ENCODE assay signal across 14 mouse cellular contexts in the genomic region with DNA sequence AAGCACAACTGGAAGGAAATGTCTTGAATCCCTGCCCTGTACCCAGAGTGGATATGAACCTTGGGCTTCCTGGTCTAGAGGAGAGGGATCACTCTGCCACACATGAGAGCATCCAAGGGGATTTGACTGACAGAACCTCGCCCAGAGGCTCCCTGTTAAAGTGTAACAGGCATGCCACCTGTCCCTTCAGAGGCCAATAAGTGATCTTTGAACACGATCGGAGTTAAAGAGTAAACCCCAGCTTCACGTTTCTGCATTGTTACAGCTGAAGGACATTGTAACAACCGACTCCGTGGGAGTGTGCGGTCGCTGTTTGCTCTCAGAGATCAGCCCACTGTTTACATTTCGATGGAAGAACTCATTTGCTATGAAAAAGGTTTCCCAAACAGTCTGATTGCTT. TPM values are rescaled to one million over a fixed set of nuclear protein-coding genes. Genes with fewer than 3 reads are reported as not detected.
DNase-seq lines count a peak whose midpoint lies in the region; ATAC-seq lines count a peak whose summit lies in the region.
"Had no signal": no experiment of that assay in that cellular context is flagged by ENCODE, and none has a peak within 500 bp of the region (broad histone marks: within the 10 kb centered on the region; RNA-seq: fewer than 3 reads in every experiment).

No protein-coding gene starts in this region.

- DNase-seq in retina, embryonic 14.5 days (ENCODE audit: low spot score), result peak; percentile 0
- DNase-seq in retina, postnatal 1 day, result no peak
- no peak for DNase-seq in liver, embryonic 13.5 days
- DNase-seq in right cerebral cortex, postnatal 4 days, result no peak
- DNase-seq in urinary bladder, adult 2 months (ENCODE audit: low spot score), result no peak
- no peak for DNase-seq in B cell, adult 2 months
- DNase-seq: adrenal gland, postnatal 36 days; heart, adult 2 months; heart, postnatal 14 days; lung, postnatal 14 days had no signal

- H3K27ac ChIP-seq in kidney, embryonic 14.5 days (ENCODE audit: low read depth, low read length), result no peak overlapping the region
- H3K27ac ChIP-seq in liver, embryonic 13.5 days, result no peak overlapping the region
- H3K27ac ChIP-seq: heart, adult 2 months; neural tube, embryonic 13.5 days had no signal

- H3K36me3 ChIP-seq in kidney, embryonic 14.5 days (ENCODE audit: control insufficient read depth, insufficient read depth, low read length), result no peaks in the 10 kb centered on the region
- H3K36me3 ChIP-seq in liver, embryonic 13.5 days, result no peaks in the 10 kb centered on the region
- H3K36me3 ChIP-seq: neural tube, embryonic 13.5 days had no signal

- 0 out of 2 replicates have a peak, but pooled peaks cover 7% of the 10 kb centered on the region for H3K4me1 ChIP-seq in kidney, embryonic 14.5 days (ENCODE audit: control insufficient read depth, insufficient read depth, low read length)
- 0 out of 2 replicates have a peak, but pooled peaks cover 4% of the 10 kb centered on the region for H3K4me1 ChIP-seq in liver, embryonic 13.5 days (replicated peaks)
- H3K4me1 ChIP-seq: neural tube, embryonic 13.5 days had no signal

- no peak overlapping the region for H3K9ac ChIP-seq in kidney, embryonic 14.5 days (ENCODE audit: low read depth, low read length)
- no peak overlapping the region for H3K9ac ChIP-seq in liver, embryonic 13.5 days
- H3K9ac ChIP-seq: neural tube, embryonic 13.5 days had no signal

- H3K4me3 ChIP-seq in kidney, embryonic 14.5 days (ENCODE audit: low read length), result no peak overlapping the region
- no peak overlapping the region for H3K4me3 ChIP-seq in liver, embryonic 13.5 days (replicated peaks)
- H3K4me3 ChIP-seq: heart, adult 2 months; neural tube, embryonic 13.5 days had no signal

- H3K4me2 ChIP-seq in kidney, embryonic 14.5 days (replicated peaks; ENCODE audit: low read depth, low read length), result 0 out of 2 replicates have a peak overlapping the region, but pooled peaks have one; percentile 21
- H3K4me2 ChIP-seq in liver, embryonic 13.5 days, result peak overlapping the region; percentile 11; the same call in 1 of the 2 replicates
- H3K4me2 ChIP-seq: neural tube, embryonic 13.5 days had no signal

- peak; percentile 79; the same call in 1 of the 2 replicates for ATAC-seq in kidney, embryonic 14.5 days (ENCODE audit: low FRiP score, low TSS enrichment)
- peak; percentile 67 for ATAC-seq in liver, embryonic 13.5 days (ENCODE audit: low read depth)
- ATAC-seq: midbrain, embryonic 16.5 days; Patski had no signal

- H3K9me3 ChIP-seq in kidney, embryonic 14.5 days (ENCODE audit: control insufficient read depth, low read length), result no peaks in the 10 kb centered on the region
- no peaks in the 10 kb centered on the region for H3K9me3 ChIP-seq in liver, embryonic 13.5 days (replicated peaks)
- H3K9me3 ChIP-seq: neural tube, embryonic 13.5 days had no signal

- H3K27me3 ChIP-seq in kidney, embryonic 14.5 days (ENCODE audit: control insufficient read depth, insufficient read depth, low read length), result no peaks in the 10 kb centered on the region
- H3K27me3 ChIP-seq in liver, embryonic 13.5 days, result no peaks in the 10 kb centered on the region
- H3K27me3 ChIP-seq: neural tube, embryonic 13.5 days; Patski had no signal

- WGBS in kidney, embryonic 14.5 days, result 7% methylated on average over 9 of the region's 9 CpGs
- 59% methylated on average over 9 of the region's 9 CpGs for WGBS in liver, embryonic 13.5 days (ENCODE audit: insufficient replicate concordance)

RNA-seq across cellular contexts. Expression of gene Ntn4, which starts 16.8 kb away (rescaled TPM):
- polyA plus RNA-seq in kidney, embryonic 14.5 days (2014; fragmentation: Nextera tagmentation; extraction: Ambion mirVana), result 0.59 and 1.3 TPM in 2 replicates
- 0.13 and 0.20 TPM in 2 replicates for polyA plus RNA-seq in liver, embryonic 13.5 days (2015; fragmentation: Nextera tagmentation; extraction: Ambion mirVana)
- 7.8 and 11.2 TPM in 2 replicates for polyA plus RNA-seq in urinary bladder, adult 2 months (2012; rRNA removed)

RNA-seq across cellular contexts. Expression of gene Snrpf, which starts 34.2 kb away (rescaled TPM):
- 166 and 226 TPM in 2 replicates for polyA plus RNA-seq in kidney, embryonic 14.5 days (2014; fragmentation: Nextera tagmentation; extraction: Ambion mirVana)
- 95.6 and 101 TPM in 2 replicates for polyA plus RNA-seq in liver, embryonic 13.5 days (2015; fragmentation: Nextera tagmentation; extraction: Ambion mirVana)
- polyA plus RNA-seq in urinary bladder, adult 2 months (2012; rRNA removed), result 54.3 and 64.8 TPM in 2 replicates
